Mouse (Mus musculus): ENCODE results near the gene Krt34. TPM values are rescaled to one million over a fixed set of nuclear protein-coding genes. Genes with fewer than 3 reads are reported as not detected.

Gene Krt34
- polyA plus RNA-seq, 1 experiment from 2014 or later: not detected

DNA sequence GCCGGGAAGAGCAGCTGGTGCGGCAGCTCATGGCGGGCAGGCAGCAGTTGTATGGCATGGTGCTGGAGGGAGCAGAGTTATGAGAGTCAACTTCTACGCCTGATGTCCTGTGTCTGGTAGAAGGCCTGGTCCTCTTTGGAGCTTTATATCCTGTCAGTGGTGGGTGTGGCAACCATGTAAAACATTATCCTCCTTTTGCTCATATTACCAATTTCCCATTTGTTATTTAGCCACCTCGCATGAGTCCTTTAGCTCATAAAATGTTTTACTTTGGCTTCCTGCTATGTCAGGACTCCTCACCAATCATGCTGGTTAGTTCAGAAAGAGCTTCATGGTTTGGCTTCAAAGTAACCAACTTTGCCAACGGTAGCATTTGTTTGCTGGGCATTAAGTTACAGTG is 11.6 kb downstream of the Krt34 start, which contains the start of gene Krt33b:
TSS of gene Krt33b (minus strand) at position 101 of the 400 bp plus-strand sequence.
- Histone ChIP-seq H3K4me3 (no peak within 1 kb of the TSS), H3K27ac (no peak within 1 kb of the TSS), H3K4me1 (replicated peaks) (0 out of 2 replicates have a peak, but pooled peaks cover 3% of the 10 kb centered on the region), H3K27me3 (no peaks in the 10 kb centered on the region), H3K36me3 (no peaks in the 10 kb centered on the region), H3K4me2 (no peak within 1 kb of the TSS), H3K9ac (no peak within 1 kb of the TSS), H3K9me3 (no peaks in the 10 kb centered on the region)
- ATAC-seq (ENCODE audit: low FRiP score): no peak
- WGBS: 89% methylated on average over 6 of the region's 6 CpGs

DNA sequence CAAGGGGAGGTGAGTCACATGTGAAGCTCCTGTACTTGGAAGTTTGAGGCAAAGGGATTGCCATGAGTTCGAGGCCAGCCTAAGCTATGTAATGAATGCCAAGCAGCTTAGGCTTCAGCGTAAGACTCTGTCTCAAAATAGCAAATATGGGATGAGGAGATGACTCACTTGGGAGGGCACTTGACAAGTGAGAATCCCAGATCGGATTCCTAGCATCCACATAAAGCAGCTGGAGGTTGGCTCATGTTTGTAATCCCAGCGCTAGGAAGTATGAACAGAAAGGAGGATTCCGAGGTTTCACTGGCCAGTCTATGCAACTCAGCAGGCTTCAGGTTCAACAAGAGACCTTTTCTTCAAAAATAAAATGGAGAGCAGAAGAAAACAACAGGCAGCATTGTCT is 19.9 kb downstream of the Krt34 start:
- WGBS: 88% methylated on average over 5 of the region's 5 CpGs
- ATAC-seq (ENCODE audit: low FRiP score): no peak
- H3K4me2 ChIP-seq: no peak overlapping the region
- no peaks in the 10 kb centered on the region for H3K9me3 ChIP-seq
- no peak overlapping the region for H3K9ac ChIP-seq
- no peak overlapping the region for H3K4me3 ChIP-seq
- 0 out of 2 replicates have a peak, but pooled peaks cover 3% of the 10 kb centered on the region for H3K4me1 ChIP-seq (replicated peaks)
- H3K27ac ChIP-seq: no peak overlapping the region
- H3K36me3 ChIP-seq: no peaks in the 10 kb centered on the region
- no peaks in the 10 kb centered on the region for H3K27me3 ChIP-seq

- no peaks in the 10 kb centered on the region for H3K36me3 ChIP-seq
- H3K27me3 ChIP-seq: no peaks in the 10 kb centered on the region
- H3K27ac ChIP-seq: no peak overlapping the region
- no peaks in the 10 kb centered on the region for H3K9me3 ChIP-seq
- no peak for ATAC-seq (ENCODE audit: low FRiP score)
- WGBS: 94% methylated on average over 1 of the region's 1 CpGs
- no peak overlapping the region for H3K9ac ChIP-seq
- H3K4me1 ChIP-seq (replicated peaks): no peaks in the 10 kb centered on the region
- H3K4me3 ChIP-seq: no peak overlapping the region
- no peak overlapping the region for H3K4me2 ChIP-seq
Measured at GRCm38 (mm10) chr11:100019466-100019865, 21.9 kb downstream of the Krt34 start.

- no peak within 1 kb of the TSS for H3K27ac ChIP-seq
- H3K36me3 ChIP-seq: no peaks in the 10 kb centered on the region
- 82% methylated on average over 4 of the region's 4 CpGs for WGBS
- H3K27me3 ChIP-seq: no peaks in the 10 kb centered on the region
- no peak within 1 kb of the TSS for H3K4me3 ChIP-seq
- no peaks in the 10 kb centered on the region for H3K9me3 ChIP-seq
- H3K4me2 ChIP-seq: no peak within 1 kb of the TSS
- H3K9ac ChIP-seq: no peak within 1 kb of the TSS
- no peak for ATAC-seq (ENCODE audit: low FRiP score)
- H3K4me1 ChIP-seq (replicated peaks): no peaks in the 10 kb centered on the region
Measured at GRCm38 (mm10) chr11:100016112-100016511, 25.2 kb downstream of the Krt34 start, which contains the start of gene Krt33a. Krt33a (minus strand) TSS chr11:100016212.

- no peaks in the 10 kb centered on the region for H3K36me3 ChIP-seq
- H3K4me1 ChIP-seq (replicated peaks): no peaks in the 10 kb centered on the region
- H3K4me2 ChIP-seq: no peak overlapping the region
- H3K9me3 ChIP-seq: no peaks in the 10 kb centered on the region
- no peak overlapping the region for H3K9ac ChIP-seq
- H3K27ac ChIP-seq: no peak overlapping the region
- no peak for ATAC-seq (ENCODE audit: low FRiP score)
- no peaks in the 10 kb centered on the region for H3K27me3 ChIP-seq
- WGBS: 82% methylated on average over 4 of the region's 4 CpGs
- H3K4me3 ChIP-seq: no peak overlapping the region
Measured at GRCm38 (mm10) chr11:100013691-100014171, 27.6 kb downstream of the Krt34 start.

- no peak overlapping the region for H3K4me3 ChIP-seq
- H3K9me3 ChIP-seq: no peaks in the 10 kb centered on the region
- no peaks in the 10 kb centered on the region for H3K4me1 ChIP-seq (replicated peaks)
- no peaks in the 10 kb centered on the region for H3K36me3 ChIP-seq
- H3K27me3 ChIP-seq: no peaks in the 10 kb centered on the region
- 94% methylated on average over 5 of the region's 5 CpGs for WGBS
- H3K4me2 ChIP-seq: no peak overlapping the region
- no peak overlapping the region for H3K27ac ChIP-seq
- H3K9ac ChIP-seq: no peak overlapping the region
- no peak for ATAC-seq (ENCODE audit: low FRiP score)
Measured at GRCm38 (mm10) chr11:100010682-100011081, 30.7 kb downstream of the Krt34 start.

- Histone ChIP-seq H3K9me3 (no peaks in the 10 kb centered on the region), H3K27me3 (no peaks in the 10 kb centered on the region), H3K4me2 (no peak overlapping the region), H3K4me1 (replicated peaks) (no peaks in the 10 kb centered on the region), H3K27ac (no peak overlapping the region), H3K9ac (no peak overlapping the region), H3K4me3 (no peak overlapping the region), H3K36me3 (no peaks in the 10 kb centered on the region)
- no peak for ATAC-seq (ENCODE audit: low FRiP score)
- 93% methylated on average over 5 of the region's 5 CpGs for WGBS
Measured at GRCm38 (mm10) chr11:100008336-100008735, 33.0 kb downstream of the Krt34 start.

- Histone ChIP-seq H3K4me2 (no peak overlapping the region), H3K4me3 (no peak overlapping the region), H3K27me3 (no peaks in the 10 kb centered on the region), H3K4me1 (replicated peaks) (no peaks in the 10 kb centered on the region), H3K36me3 (no peaks in the 10 kb centered on the region), H3K9ac (no peak overlapping the region), H3K9me3 (no peaks in the 10 kb centered on the region), H3K27ac (no peak overlapping the region)
- 54% methylated on average over 3 of the region's 3 CpGs for WGBS
- ATAC-seq (ENCODE audit: low FRiP score): no peak
Measured at GRCm38 (mm10) chr11:100006624-100007023, 34.7 kb downstream of the Krt34 start.

- Histone ChIP-seq H3K27ac (no peak overlapping the region), H3K4me1 (replicated peaks) (no peaks in the 10 kb centered on the region), H3K4me2 (no peak overlapping the region), H3K36me3 (no peaks in the 10 kb centered on the region), H3K4me3 (no peak overlapping the region), H3K9ac (no peak overlapping the region), H3K27me3 (no peaks in the 10 kb centered on the region), H3K9me3 (no peaks in the 10 kb centered on the region)
- 93% methylated on average over 8 of the region's 8 CpGs for WGBS
- no peak for ATAC-seq (ENCODE audit: low FRiP score)
Measured at GRCm38 (mm10) chr11:100005905-100006304, 35.4 kb downstream of the Krt34 start.

- Histone ChIP-seq H3K4me1 (replicated peaks) (no peaks in the 10 kb centered on the region), H3K4me3 (no peak overlapping the region), H3K4me2 (no peak overlapping the region), H3K27ac (no peak overlapping the region), H3K27me3 (no peaks in the 10 kb centered on the region), H3K9ac (no peak overlapping the region), H3K36me3 (no peaks in the 10 kb centered on the region), H3K9me3 (no peaks in the 10 kb centered on the region)
- 25% methylated on average over 6 of the region's 6 CpGs for WGBS
- ATAC-seq (ENCODE audit: low FRiP score): no peak
Measured at GRCm38 (mm10) chr11:100004846-100005245, 36.5 kb downstream of the Krt34 start.

GRCm38 (mm10) chr11:99999091-99999490 is 42.3 kb downstream of the Krt34 start:
- ATAC-seq (ENCODE audit: low FRiP score): no peak
- no peaks in the 10 kb centered on the region for H3K4me1 ChIP-seq (replicated peaks)
- H3K9ac ChIP-seq: no peak overlapping the region
- H3K4me2 ChIP-seq: no peak overlapping the region
- H3K4me3 ChIP-seq: no peak overlapping the region
- no peaks in the 10 kb centered on the region for H3K9me3 ChIP-seq
- WGBS: 96% methylated on average over 7 of the region's 7 CpGs
- H3K27ac ChIP-seq: no peak overlapping the region
- H3K36me3 ChIP-seq: no peaks in the 10 kb centered on the region
- H3K27me3 ChIP-seq: peaks cover 4% of the 10 kb centered on the region; the same call in 1 of the 2 replicates

DNA sequence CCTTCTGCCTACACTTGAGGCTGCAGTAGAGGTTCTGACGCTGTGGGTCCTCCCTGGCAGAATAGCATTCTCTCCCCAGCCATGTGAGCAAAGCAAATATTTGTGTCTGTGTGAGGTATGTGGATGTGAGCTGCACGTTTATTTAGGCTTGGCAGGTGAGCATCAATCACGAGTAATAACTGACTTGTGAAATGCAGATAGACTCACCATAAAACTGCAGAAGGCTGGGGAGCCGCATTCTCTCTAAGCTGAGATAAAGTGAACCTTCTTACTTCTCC is 47.0 kb downstream of the Krt34 start:
- no peak overlapping the region for H3K27ac ChIP-seq
- no peaks in the 10 kb centered on the region for H3K9me3 ChIP-seq
- H3K9ac ChIP-seq: no peak overlapping the region
- ATAC-seq (ENCODE audit: low FRiP score): no peak
- peaks cover 15% of the 10 kb centered on the region; the same call in 1 of the 2 replicates for H3K27me3 ChIP-seq
- H3K36me3 ChIP-seq: no peaks in the 10 kb centered on the region
- peaks cover 6% of the 10 kb centered on the region for H3K4me1 ChIP-seq (replicated peaks)
- no peak overlapping the region for H3K4me3 ChIP-seq
- no peak overlapping the region for H3K4me2 ChIP-seq
- WGBS: 63% methylated on average over 4 of the region's 4 CpGs

DNA sequence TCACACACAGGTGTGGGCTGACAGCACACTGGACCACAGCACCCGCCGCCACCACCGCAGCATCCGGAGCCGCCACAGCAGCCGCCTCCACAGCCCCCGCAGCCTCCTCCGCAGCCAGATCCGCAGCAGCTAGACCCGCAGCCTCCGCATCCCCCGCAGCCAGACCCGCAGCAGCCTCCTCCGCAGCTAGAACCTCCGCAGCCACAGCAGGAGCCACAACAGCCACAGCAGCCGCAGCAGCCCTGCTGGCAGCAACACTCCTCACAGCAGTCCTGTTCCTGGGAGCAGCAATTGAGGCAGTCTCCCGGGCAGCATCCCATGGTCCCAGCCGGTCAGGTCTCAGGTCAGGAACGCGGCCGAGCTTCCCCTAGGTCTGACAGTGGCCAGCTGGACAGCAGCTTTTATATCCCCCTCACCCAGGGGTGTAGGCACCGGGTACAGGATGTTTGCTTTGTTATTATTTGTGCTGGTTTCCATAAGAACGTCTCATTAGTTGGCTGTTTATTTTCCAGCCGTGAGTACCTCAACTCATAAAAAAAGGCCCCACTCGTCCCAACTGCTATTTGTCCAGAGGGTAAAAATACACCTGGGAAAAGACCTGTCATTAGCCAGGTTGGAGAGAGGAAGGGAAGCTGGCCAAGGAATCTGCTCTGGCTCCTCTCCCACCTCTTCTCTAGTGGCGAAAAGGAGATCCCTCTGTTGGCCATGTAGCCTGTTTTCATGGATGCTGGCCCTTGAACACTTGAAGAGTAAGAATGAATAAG is 47.6 kb downstream of the Krt34 start, which contains the start of gene Krtap17-1:
TSS of gene Krtap17-1 (minus strand) at position 375 of the 764 bp plus-strand sequence.
- H3K36me3 ChIP-seq: no peaks in the 10 kb centered on the region
- no peak for ATAC-seq (ENCODE audit: low FRiP score)
- H3K9ac ChIP-seq: peak within 1 kb of the TSS; percentile 67
- H3K27me3 ChIP-seq: peaks cover 15% of the 10 kb centered on the region; the same call in 1 of the 2 replicates
- peak within 1 kb of the TSS; percentile 25 for H3K4me3 ChIP-seq
- H3K4me2 ChIP-seq: peak within 1 kb of the TSS; percentile 44
- WGBS: 29% methylated on average over 26 of the region's 26 CpGs
- H3K9me3 ChIP-seq: no peaks in the 10 kb centered on the region
- no peak within 1 kb of the TSS for H3K27ac ChIP-seq
- peaks cover 6% of the 10 kb centered on the region for H3K4me1 ChIP-seq (replicated peaks)
